Mouse (Mus musculus): ENCODE results near the gene Nid2. TPM values are rescaled to one million over a fixed set of nuclear protein-coding genes. Genes with fewer than 3 reads are reported as not detected.

Nid2 gene
- total and polyA plus RNA-seq, 3 experiments: 0.08 to 0.33 TPM; not detected in 1

DNA sequence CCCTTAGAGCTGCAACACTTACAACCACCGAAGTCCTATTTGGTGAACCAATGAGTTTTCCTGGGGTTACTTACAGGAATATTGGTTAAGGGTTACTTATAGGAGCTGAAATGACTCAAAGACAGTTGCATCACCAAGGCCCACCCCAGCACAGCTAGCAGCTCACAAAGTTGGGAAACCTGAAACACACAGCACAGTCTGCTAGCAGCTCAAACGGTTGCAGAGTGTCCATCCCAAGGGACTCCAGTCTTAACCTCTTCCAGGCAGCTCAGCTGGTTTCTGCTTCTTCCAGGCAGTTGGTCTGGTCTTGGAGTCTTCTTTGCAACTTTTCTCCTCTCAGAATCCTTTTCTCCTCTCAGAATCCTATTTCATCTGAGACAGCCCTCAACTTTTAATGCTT lies 19.0 kb upstream of the Nid2 start:
- H3K4me1 ChIP-seq (ENCODE audit: insufficient read depth, low read depth, low read length): no peaks in the 10 kb centered on the region
- no peaks in the 10 kb centered on the region for H3K9me3 ChIP-seq (replicated peaks)
- no peak for ATAC-seq (ENCODE audit: extremely low read depth, insufficient number of reproducible peaks, low FRiP score, poor library complexity, severe bottlenecking)
- no peak for DNase-seq (ENCODE audit: low spot score)
- no peak for TF ChIP-seq CTCF (IDR thresholded peaks at IDR 0.05; ENCODE audit: low read depth, low read length)
- no peak for TF ChIP-seq GATA1 (IDR thresholded peaks at IDR 0.05; ENCODE audit: borderline replicate concordance, low read length)
- no peak for TF ChIP-seq GATA2 (IDR thresholded peaks at IDR 0.05; ENCODE audit: borderline replicate concordance, low read depth, low read length)
- TF ChIP-seq POLR2AphosphoS5 (IDR thresholded peaks at IDR 0.05; ENCODE audit: insufficient replicate concordance, low read depth, low read length): no peak
- TF ChIP-seq TAL1 (conservative IDR thresholded peaks at IDR 0.05; ENCODE audit: low read depth, low read length): no peak
- H3K27me3 ChIP-seq (ENCODE audit: insufficient read depth, low read length): peaks cover 24% of the 10 kb centered on the region
- H3K4me3 ChIP-seq (ENCODE audit: low read depth, low read length): no peak overlapping the region
- H3K36me3 ChIP-seq (replicated peaks): no peaks in the 10 kb centered on the region

DNA sequence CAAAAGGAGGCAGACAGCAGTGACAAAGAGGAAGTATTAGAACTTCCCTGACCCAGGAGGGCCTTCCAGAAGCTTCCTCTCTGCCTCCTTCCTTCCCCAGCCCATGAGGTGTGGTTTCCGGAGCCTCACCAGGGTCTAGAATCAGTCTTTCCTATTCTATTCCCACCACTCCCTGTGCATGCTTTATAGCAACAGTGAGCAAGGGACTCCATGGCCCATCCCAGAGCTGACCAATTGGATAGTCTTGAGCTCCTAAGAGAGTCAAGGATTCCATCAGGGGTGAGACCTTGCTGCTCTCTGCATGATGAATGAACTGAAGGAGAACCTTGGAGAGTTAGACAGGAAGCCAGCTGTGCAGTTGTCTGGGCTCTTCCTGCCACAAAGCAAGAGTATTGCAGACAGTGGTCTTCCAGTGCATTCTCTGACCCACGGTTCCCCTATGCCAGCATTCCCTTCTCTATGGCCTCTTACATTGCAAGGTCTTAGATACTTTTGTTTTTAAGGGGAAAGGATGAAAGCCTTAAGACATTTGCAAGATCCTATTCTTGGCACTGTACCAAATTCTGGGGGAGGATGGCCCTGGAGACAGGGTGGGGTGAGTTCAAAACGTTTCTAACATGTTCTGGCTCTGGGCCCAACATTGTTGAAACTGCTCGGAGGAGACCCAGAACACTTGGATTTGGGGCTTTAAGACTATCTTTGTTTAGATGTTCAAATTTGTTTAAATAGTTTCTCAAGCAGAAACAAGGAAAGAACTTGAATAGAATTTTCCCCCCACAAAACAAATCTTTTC lies 17.4 kb upstream of the Nid2 start:
- ATAC-seq (ENCODE audit: extremely low read depth, insufficient number of reproducible peaks, low FRiP score, poor library complexity, severe bottlenecking): no peak
- H3K27me3 ChIP-seq (ENCODE audit: insufficient read depth, low read length): peaks cover 23% of the 10 kb centered on the region
- no peak for DNase-seq (ENCODE audit: low spot score)
- H3K4me3 ChIP-seq (ENCODE audit: low read depth, low read length): no peak overlapping the region
- no peaks in the 10 kb centered on the region for H3K9me3 ChIP-seq (replicated peaks)
- TF ChIP-seq POLR2AphosphoS5 (IDR thresholded peaks at IDR 0.05; ENCODE audit: insufficient replicate concordance, low read depth, low read length) (no peak), TAL1 (conservative IDR thresholded peaks at IDR 0.05; ENCODE audit: low read depth, low read length) (no peak), GATA1 (IDR thresholded peaks at IDR 0.05; ENCODE audit: borderline replicate concordance, low read length) (no peak), GATA2 (IDR thresholded peaks at IDR 0.05; ENCODE audit: borderline replicate concordance, low read depth, low read length) (no peak), CTCF (IDR thresholded peaks at IDR 0.05; ENCODE audit: low read depth, low read length) (no peak)
- H3K4me1 ChIP-seq (ENCODE audit: insufficient read depth, low read depth, low read length): no peaks in the 10 kb centered on the region
- no peaks in the 10 kb centered on the region for H3K36me3 ChIP-seq (replicated peaks)

DNA sequence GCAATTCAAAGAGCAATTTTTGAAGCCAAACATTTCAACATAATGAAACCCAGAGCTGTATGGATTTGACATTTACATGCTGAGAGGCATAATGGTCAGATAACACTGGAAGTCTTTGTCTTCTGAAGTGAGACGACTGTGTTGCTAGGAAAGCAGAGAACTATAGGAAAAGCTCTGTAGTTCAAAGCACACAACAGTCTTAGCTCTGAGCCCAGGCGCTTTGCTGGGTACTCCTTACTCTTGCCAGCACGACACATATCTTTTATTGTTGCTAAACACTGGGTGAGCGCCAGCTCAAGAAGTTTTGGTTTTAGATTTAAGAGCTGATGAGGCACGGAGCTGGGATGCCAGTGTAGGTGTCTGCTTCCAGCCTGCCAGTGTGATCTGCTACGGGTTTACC lies 15.8 kb upstream of the Nid2 start:
- Histone ChIP-seq H3K36me3 (replicated peaks) (no peaks in the 10 kb centered on the region), H3K4me1 (ENCODE audit: insufficient read depth, low read depth, low read length) (no peaks in the 10 kb centered on the region), H3K27me3 (ENCODE audit: insufficient read depth, low read length) (peaks cover 19% of the 10 kb centered on the region), H3K4me3 (ENCODE audit: low read depth, low read length) (no peak overlapping the region), H3K9me3 (replicated peaks) (no peaks in the 10 kb centered on the region)
- TF ChIP-seq POLR2AphosphoS5 (IDR thresholded peaks at IDR 0.05; ENCODE audit: insufficient replicate concordance, low read depth, low read length) (no peak), GATA2 (IDR thresholded peaks at IDR 0.05; ENCODE audit: borderline replicate concordance, low read depth, low read length) (no peak), TAL1 (conservative IDR thresholded peaks at IDR 0.05; ENCODE audit: low read depth, low read length) (no peak), CTCF (IDR thresholded peaks at IDR 0.05; ENCODE audit: low read depth, low read length) (no peak), GATA1 (IDR thresholded peaks at IDR 0.05; ENCODE audit: borderline replicate concordance, low read length) (no peak)
- no peak for DNase-seq (ENCODE audit: low spot score)
- ATAC-seq (ENCODE audit: extremely low read depth, insufficient number of reproducible peaks, low FRiP score, poor library complexity, severe bottlenecking): no peak

- Histone ChIP-seq H3K4me3 (ENCODE audit: low read depth, low read length) (no peak overlapping the region), H3K27me3 (ENCODE audit: insufficient read depth, low read length) (peaks cover 22% of the 10 kb centered on the region), H3K36me3 (replicated peaks) (no peaks in the 10 kb centered on the region), H3K4me1 (ENCODE audit: insufficient read depth, low read depth, low read length) (no peaks in the 10 kb centered on the region), H3K9me3 (replicated peaks) (no peaks in the 10 kb centered on the region)
- TF ChIP-seq TAL1 (conservative IDR thresholded peaks at IDR 0.05; ENCODE audit: low read depth, low read length) (no peak), POLR2AphosphoS5 (IDR thresholded peaks at IDR 0.05; ENCODE audit: insufficient replicate concordance, low read depth, low read length) (no peak), GATA1 (IDR thresholded peaks at IDR 0.05; ENCODE audit: borderline replicate concordance, low read length) (no peak), GATA2 (IDR thresholded peaks at IDR 0.05; ENCODE audit: borderline replicate concordance, low read depth, low read length) (no peak), CTCF (IDR thresholded peaks at IDR 0.05; ENCODE audit: low read depth, low read length) (no peak)
- no peak for ATAC-seq (ENCODE audit: extremely low read depth, insufficient number of reproducible peaks, low FRiP score, poor library complexity, severe bottlenecking)
- no peak for DNase-seq (ENCODE audit: low spot score)
Observed at GRCm38 (mm10) chr14:19737568-19737967, 13.5 kb upstream of the Nid2 start.

- Histone ChIP-seq H3K4me3 (ENCODE audit: low read depth, low read length) (no peak overlapping the region), H3K4me1 (ENCODE audit: insufficient read depth, low read depth, low read length) (no peaks in the 10 kb centered on the region), H3K36me3 (replicated peaks) (no peaks in the 10 kb centered on the region), H3K9me3 (replicated peaks) (no peaks in the 10 kb centered on the region), H3K27me3 (ENCODE audit: insufficient read depth, low read length) (peaks cover 26% of the 10 kb centered on the region)
- DNase-seq (ENCODE audit: low spot score): no peak
- ATAC-seq (ENCODE audit: extremely low read depth, insufficient number of reproducible peaks, low FRiP score, poor library complexity, severe bottlenecking): no peak
- no peak for TF ChIP-seq GATA1 (IDR thresholded peaks at IDR 0.05; ENCODE audit: borderline replicate concordance, low read length)
- TF ChIP-seq GATA2 (IDR thresholded peaks at IDR 0.05; ENCODE audit: borderline replicate concordance, low read depth, low read length): no peak
- TF ChIP-seq TAL1 (conservative IDR thresholded peaks at IDR 0.05; ENCODE audit: low read depth, low read length): no peak
Observed at GRCm38 (mm10) chr14:19738094-19738843, 12.8 kb upstream of the Nid2 start.

GRCm38 (mm10) chr14:19739416-19740146 lies 11.5 kb upstream of the Nid2 start:
- no peak overlapping the region for H3K4me3 ChIP-seq (ENCODE audit: low read depth, low read length)
- H3K27me3 ChIP-seq (ENCODE audit: insufficient read depth, low read length): peaks cover 25% of the 10 kb centered on the region
- H3K4me1 ChIP-seq (ENCODE audit: insufficient read depth, low read depth, low read length): no peaks in the 10 kb centered on the region
- DNase-seq (ENCODE audit: low spot score) (no peak), ATAC-seq (ENCODE audit: extremely low read depth, insufficient number of reproducible peaks, low FRiP score, poor library complexity, severe bottlenecking) (no peak)
- H3K36me3 ChIP-seq (replicated peaks): no peaks in the 10 kb centered on the region
- TF ChIP-seq TAL1 (conservative IDR thresholded peaks at IDR 0.05; ENCODE audit: low read depth, low read length) (no peak), GATA1 (IDR thresholded peaks at IDR 0.05; ENCODE audit: borderline replicate concordance, low read length) (no peak), POLR2AphosphoS5 (IDR thresholded peaks at IDR 0.05; ENCODE audit: insufficient replicate concordance, low read depth, low read length) (no peak), GATA2 (IDR thresholded peaks at IDR 0.05; ENCODE audit: borderline replicate concordance, low read depth, low read length) (no peak), CTCF (IDR thresholded peaks at IDR 0.05; ENCODE audit: low read depth, low read length) (no peak)
- no peaks in the 10 kb centered on the region for H3K9me3 ChIP-seq (replicated peaks)
